Mouse (Mus musculus): ENCODE measurements at regions not wholly inside any gene's neighbourhood (a gene's known extent, or its start where the extent isn't known, plus 50 kb on each side); places are given as distances from the start of the nearest gene placed in this dataset.

- no peak for DNase-seq (ENCODE audit: low read depth, low spot score)
Measured at GRCm38 (mm10) chr14:100352961-100353452, 68.5 kb upstream of the Klf12 start.

DNA sequence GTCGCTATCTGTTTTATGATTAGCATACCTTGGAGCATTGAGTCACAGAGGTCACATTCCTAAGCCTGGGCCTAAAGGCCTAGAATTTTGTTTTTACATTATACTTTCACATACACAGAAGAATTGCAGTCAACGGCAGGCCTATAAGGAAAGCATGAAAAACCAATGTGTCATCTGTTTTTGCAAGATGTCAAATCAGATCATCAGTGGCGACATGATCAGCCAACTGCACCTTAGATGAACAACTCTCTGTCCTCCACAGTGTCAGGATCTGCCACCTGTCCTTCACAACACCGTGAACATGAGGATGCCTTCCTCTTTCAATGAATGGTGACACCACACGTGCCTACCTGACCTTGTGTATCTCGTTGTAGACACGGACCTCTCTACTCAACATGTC lies 66.5 kb upstream of the Klf12 start:
- no peak for DNase-seq (ENCODE audit: low read depth, low spot score)

- DNase-seq (ENCODE audit: low read depth, low spot score), result no peak
Measured at GRCm38 (mm10) chr14:100350021-100350790, 65.7 kb upstream of the Klf12 start.

GRCm38 (mm10) chr14:100348336-100349164 lies 64.1 kb upstream of the Klf12 start:
- no peak for DNase-seq (ENCODE audit: low read depth, low spot score)

GRCm38 (mm10) chr14:100336926-100337325 lies 52.4 kb upstream of the Klf12 start:
- no peak for DNase-seq (ENCODE audit: low read depth, low spot score)
